Mouse (Mus musculus): Measurements from ENCODE around the gene Gm9918. TPM values are rescaled to one million over a fixed set of nuclear protein-coding genes. Genes with fewer than 3 reads are reported as not detected.

The Gm9918 gene
- total RNA-seq, 2 experiments from 2014 or later: not detected

DNA sequence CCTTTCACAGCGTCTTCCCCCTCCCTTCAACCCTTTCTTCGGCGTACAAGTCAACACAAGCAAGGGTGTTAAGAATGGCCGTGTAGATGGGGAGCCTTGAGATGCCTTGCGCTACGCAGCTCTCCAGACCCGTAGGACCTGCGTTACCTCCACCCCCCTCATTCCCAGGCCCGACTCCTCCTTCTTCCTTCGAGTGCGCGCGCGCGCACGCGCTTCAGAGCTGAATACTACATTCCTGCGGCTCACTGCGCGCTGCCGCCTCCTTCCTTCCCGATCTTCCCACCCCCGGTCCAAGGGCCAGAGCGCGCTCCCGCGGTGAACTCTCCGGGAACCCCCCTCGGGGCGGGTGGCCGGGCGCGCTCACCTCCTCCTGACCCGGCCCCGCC, 23.5 kb upstream of the Gm9918 start:
- H3K27ac ChIP-seq: peak overlapping the region; percentile 97
- intact Hi-C loops (cut with DNase I): loop anchor here (2.0 kb wide), 1 partner anchor 32 kb away; the partner anchor contains the start of gene Mfsd5
- peak overlapping the region; percentile 65 for H3K4me3 ChIP-seq
- DNase-seq (ENCODE audit: extremely low spot score in 1 of 2, low spot score in 2 of 2): peak; percentile 84 to 89
- TF ChIP-seq CTCF (IDR thresholded peaks at IDR 0.05): no peak

DNA sequence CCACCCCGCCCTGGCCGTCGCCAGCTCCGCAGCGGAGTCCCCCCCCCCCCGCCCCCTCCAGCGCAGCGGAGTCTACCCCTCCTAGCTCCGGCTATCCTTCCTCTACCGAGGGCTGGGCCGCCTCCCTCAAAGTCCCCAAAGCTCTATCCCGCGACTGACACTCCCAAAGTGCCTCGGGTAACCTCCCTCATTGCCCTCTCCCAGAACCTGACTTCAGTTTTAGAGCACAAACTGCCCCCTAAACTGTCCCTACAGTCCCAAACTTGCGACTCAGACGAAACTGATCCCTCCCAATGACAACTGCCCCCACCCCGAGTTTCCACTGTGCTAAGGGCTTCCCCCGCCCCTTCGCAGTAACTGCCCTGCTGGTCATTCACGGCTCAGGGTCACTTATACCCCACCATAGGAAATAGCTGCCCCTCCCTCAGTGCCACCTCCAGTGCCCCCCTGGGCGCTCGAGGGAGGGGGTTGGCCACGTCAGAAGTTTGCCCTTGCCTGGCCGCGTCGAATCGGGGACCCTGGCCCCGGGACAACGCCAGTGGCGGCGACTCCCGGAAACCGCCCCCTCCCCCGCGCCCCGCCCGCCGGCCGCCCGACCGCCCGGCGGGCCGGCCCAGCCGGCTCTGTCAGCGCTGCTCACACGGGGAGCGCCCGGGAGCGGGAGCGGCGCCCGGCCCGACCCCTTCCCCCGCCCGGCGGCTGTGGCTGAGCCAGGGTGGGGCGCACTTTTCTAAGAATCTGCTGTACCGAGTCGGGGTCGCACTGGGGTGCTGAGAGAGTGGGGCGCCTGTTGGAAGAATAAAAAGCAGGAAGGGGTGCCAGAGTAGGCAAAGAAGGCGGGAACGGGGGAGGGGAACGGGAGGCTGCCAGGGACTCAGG, 22.9 kb upstream of the Gm9918 start:
- intact Hi-C loops (cut with DNase I): loop anchor here (2.0 kb wide), 1 partner anchor 31 kb away; the partner anchor contains the start of gene Mfsd5
- no peak for TF ChIP-seq CTCF (IDR thresholded peaks at IDR 0.05)
- H3K27ac ChIP-seq: peak overlapping the region; percentile 97
- H3K4me3 ChIP-seq: peak overlapping the region; percentile 65
- peak; percentile 38 to 50 for DNase-seq (ENCODE audit: extremely low spot score in 1 of 2, low spot score in 2 of 2)

DNA sequence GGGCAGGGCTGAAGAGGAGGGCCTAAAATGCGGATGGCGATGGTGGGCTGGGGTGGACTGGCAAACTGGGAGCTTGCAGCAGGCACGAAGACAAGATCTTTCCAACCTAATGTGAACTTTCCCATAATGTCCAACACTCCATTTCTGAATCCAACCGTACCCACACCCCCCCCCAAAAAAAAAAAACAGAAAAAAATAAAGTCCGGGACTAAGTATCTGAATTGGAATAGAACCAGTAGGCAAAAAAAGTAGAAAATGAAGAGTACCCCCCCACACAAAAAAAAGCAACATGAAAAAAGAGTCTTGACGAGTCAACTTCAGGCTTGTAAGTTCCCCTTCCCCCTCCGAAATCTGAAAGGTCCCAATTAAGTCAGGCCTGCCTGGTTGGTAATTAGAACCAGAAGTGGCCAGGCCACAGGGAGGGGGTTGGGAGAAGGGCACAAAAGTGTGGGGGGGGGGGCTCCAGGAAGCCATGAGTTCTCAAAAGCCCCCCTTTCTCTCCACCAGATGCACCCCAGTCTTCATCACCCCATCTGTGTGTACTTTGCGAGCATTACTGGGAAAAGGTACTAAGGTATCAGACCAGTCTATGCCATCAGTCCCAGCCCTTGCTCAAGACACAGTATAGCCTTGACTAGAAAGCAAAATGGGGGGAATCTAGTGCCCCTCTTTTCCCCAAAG, 22.1 kb upstream of the Gm9918 start:
- intact Hi-C loops (cut with DNase I): no loop called here
- Histone ChIP-seq H3K27ac (peak overlapping the region; percentile 69), H3K4me3 (peak overlapping the region; percentile 65)
- TF ChIP-seq CTCF (IDR thresholded peaks at IDR 0.05): no peak
- DNase-seq (ENCODE audit: extremely low spot score in 1 of 2, low spot score in 2 of 2): no peak

DNA sequence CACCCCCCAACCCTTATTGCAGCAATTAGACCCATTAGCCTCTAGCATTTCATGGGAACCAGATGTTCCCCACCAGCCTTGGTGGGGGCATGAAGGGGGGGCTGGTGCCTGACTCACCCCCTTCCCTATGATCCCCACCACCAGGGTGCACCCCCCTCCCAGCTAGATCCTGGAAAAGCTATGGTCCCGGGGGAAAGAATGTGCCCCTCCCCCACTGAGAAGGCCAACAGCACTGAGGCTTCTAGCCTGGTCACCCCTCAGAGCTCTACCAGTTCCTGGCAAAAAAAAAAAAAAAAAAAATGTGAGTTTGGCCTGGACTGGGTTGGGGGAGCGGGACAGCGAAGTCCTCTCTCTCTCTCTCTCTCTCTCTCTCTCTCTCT, 21.6 kb upstream of the Gm9918 start:
- intact Hi-C loops (cut with DNase I): no loop called here
- Histone ChIP-seq H3K27ac (no peak overlapping the region; the same call in 1 of the 2 replicates), H3K4me3 (no peak overlapping the region)
- no peak for TF ChIP-seq CTCF (IDR thresholded peaks at IDR 0.05)
- DNase-seq (ENCODE audit: extremely low spot score in 1 of 2, low spot score in 2 of 2): no peak

DNA sequence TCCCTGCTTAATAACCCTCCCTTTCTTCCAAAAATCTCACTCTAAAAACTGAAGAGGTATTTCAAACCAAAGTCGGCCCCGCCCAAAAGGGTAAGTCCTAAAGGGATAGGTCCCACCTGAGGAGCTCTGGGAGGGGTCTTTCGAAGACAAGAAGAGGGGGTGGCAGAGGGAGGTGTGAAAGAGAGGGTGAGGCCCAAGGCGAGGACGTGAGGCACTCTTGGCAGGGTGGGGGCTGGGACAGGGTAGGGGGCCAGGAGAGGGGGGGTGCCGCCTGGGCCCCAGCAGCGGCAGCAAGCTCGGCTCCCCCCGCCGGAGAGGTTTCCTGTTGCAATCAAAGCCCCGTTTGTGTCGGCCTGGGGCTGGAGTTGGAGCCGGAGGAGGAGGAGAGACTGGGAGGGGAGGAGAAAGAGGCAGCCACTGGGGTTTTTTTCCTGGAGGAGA, 21.1 kb upstream of the Gm9918 start:
- no peak overlapping the region for H3K4me3 ChIP-seq
- TF ChIP-seq CTCF (IDR thresholded peaks at IDR 0.05): no peak
- no peak for DNase-seq (ENCODE audit: extremely low spot score in 1 of 2, low spot score in 2 of 2)
- peak overlapping the region; percentile 21; the same call in 1 of the 2 replicates for H3K27ac ChIP-seq
- intact Hi-C loops (cut with DNase I): no loop called here

DNA sequence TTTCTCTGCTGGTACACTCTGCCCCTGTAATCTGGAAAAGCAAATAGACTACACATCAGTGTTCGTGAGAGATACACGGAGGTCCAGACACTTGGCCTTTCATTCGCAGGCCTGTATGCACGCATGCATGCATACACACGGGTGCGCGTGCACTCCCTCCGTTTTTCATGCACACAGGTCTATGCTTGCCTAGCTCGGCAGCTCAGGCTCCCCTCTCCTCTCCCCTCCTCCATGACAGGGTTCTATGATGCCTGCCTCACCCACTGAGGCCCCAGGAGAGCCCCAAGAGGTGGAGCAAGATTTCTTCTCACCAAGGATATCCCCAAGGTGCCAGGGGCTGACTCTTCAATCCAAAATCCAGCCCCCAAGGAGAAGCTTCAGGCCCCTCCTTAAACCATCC, 20.4 kb upstream of the Gm9918 start:
- Histone ChIP-seq H3K4me3 (no peak overlapping the region), H3K27ac (peak overlapping the region; percentile 21; the same call in 1 of the 2 replicates)
- no peak for DNase-seq (ENCODE audit: extremely low spot score in 1 of 2, low spot score in 2 of 2)
- no peak for TF ChIP-seq CTCF (IDR thresholded peaks at IDR 0.05)
- intact Hi-C loops (cut with DNase I): no loop called here

DNA sequence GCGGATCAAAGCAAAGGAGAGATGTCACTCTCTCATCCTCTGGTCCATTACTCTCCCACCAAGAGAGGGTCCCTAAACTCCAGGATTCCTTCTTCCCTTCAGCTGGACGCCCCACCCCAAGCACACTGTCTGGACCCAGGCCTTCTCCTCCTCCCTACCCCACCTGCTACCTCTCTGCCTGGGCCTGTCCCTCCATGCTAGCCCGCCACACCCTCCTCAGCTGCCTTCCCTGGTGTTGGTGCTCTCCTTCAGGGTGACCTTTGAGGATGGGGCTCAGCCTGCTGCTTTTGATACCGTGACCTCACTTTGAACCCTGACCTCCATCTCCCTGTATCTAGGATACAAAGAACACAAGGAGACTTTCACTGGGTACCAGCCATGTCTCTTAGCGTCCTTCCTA, 19.8 kb upstream of the Gm9918 start:
- Histone ChIP-seq H3K4me3 (no peak overlapping the region), H3K27ac (no peak overlapping the region)
- no peak for TF ChIP-seq CTCF (IDR thresholded peaks at IDR 0.05)
- DNase-seq (ENCODE audit: extremely low spot score in 1 of 2, low spot score in 2 of 2): no peak
- intact Hi-C loops (cut with DNase I): no loop called here

DNA sequence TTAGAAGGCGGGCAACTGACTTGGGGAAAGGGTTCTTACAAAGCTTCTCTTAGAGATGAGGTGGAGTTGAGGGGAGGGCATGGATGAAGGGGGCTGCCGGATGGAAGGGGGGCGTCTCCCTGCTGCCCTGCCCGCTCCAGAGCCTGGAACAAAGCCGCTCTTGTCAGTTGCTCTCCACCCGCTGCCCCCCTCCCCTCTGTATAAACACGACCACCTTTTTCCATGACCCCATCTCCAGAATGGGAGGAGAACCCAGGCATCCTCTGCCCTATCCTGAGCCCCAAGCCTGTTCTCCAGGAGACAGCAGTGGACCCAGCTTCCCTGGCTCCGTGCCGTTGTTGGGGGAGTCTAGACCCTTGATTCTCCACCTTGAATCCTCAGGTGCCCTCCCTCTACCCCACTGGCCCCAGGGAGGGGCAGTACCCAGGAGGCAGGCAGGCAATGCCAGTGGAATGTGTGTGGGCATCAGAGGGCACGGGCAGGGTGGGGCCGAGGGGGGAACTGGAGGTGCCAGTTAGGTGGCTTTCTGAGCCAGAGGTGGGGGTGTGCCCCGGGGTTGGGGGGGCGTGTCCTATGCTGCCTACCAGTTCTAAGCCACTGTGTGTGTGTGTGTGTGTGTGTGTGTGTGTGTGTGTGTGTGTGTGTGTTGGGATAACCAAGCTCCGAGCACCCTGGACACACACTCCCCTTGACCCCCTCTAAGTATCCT, 14.7 kb upstream of the Gm9918 start:
- Histone ChIP-seq H3K4me3 (no peak overlapping the region), H3K27ac (no peak overlapping the region)
- TF ChIP-seq CTCF (IDR thresholded peaks at IDR 0.05): no peak
- no peak for DNase-seq (ENCODE audit: extremely low spot score in 1 of 2, low spot score in 2 of 2)
- intact Hi-C loops (cut with DNase I): no loop called here

DNA sequence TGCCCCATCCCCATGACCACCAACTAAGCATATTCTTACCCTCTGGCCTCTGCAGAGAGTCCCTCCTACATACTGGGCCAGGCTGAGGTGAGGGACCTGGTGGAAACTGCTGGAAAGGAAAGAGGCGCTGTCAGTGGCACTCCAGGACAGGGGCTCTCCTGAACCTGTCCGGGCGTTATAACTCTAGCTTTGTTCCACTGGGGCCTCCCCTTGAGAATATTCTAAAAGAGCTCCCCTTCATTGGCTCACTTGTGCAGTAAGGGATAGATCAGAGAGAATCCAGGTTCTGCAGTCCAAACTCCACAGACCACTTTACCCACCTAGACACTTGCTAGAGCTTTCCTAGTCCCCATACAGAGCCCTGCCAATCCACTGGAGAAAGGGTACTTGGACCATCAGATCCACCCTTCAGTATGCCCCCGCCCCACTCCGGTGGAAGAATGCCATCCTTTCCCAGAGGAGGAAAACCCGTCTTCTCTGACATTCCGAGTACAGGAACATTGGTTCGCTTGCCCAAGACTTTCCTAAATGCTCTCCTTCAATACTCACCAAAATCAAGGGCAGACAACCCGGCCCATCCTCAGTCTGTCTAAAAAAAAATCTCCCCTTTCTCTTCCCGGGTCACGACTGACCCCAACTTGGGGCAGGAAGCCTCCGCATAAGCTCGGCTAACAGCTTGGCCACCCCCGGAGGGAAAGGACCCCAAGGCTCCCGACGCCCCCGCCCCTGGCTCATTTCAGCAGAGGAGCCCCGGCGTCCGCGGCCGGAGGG, 13.7 kb upstream of the Gm9918 start:
- no peak for DNase-seq (ENCODE audit: extremely low spot score in 1 of 2, low spot score in 2 of 2)
- intact Hi-C loops (cut with DNase I): loop anchor here (1.0 kb wide), 1 partner anchor 23 kb away; the partner anchor contains the start of gene Mfsd5
- peak overlapping the region; percentile 89 for H3K27ac ChIP-seq
- TF ChIP-seq CTCF (IDR thresholded peaks at IDR 0.05): no peak
- peak overlapping the region; percentile 75 for H3K4me3 ChIP-seq

DNA sequence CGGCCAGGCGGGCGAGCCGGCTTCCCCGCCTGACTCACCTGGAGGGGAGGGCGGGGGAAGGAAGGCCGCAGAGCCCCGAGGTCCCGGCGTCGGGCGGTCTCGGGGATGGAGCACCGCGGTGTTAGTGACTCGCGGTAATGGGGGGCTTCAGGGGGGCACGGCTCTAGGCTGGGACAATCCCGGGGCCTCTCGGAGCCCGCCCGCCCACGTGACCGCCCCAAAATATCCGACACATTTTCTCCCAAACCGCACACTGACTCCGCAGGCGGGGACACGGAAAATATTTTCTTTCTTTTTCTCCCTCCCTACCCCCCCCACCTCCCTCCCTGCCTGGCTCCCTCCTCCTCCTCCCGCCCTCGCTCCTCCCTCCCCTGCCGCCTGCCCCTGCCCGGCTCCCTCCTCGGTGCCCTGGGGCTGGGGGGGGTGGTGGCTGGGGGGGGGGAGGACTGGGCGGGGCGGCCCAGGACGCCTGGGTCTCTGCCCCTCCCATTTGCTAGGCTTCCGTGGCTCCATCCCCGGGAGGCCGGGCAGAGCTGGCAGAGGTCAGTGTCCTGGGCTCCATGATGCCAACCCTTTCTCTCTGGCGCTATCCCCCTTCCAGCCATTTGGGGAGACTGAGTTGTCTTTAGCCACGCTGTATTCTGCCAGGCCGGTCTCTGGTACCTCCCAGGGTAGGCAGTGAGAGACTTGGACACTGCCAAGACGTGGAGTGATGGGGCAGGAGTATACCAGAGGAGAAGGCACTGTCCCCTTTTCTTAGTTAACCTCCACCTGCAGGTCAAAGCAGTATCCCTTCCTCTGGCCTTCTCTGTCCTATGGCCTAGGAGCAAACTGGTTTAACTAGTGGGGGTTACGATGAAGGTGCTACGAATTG, 12.9 kb upstream of the Gm9918 start, which contains the start of gene Rarg:
Gene Rarg, minus strand, starts transcription at position 316 of the 874 bp plus-strand sequence.
- H3K4me3 ChIP-seq: peak within 1 kb of the TSS; percentile 75
- peak within 1 kb of the TSS; percentile 89 for H3K27ac ChIP-seq
- no peak for DNase-seq (ENCODE audit: extremely low spot score in 1 of 2, low spot score in 2 of 2)
- TF ChIP-seq CTCF (IDR thresholded peaks at IDR 0.05): no peak
- intact Hi-C loops (cut with DNase I): loop anchor here (1.0 kb wide), 1 partner anchor 22 kb away; the partner anchor contains the start of gene Mfsd5

Data from left cerebral cortex, adult 2 months (tissue).